Mouse (Mus musculus) heart, adult 2 months (tissue): ENCODE measurements at regions not wholly inside any gene's neighbourhood (a gene's known extent, or its start where the extent isn't known, plus 50 kb on each side); places are given as distances from the start of the nearest gene placed in this dataset.

Experiments used
- CTCF ChIP-seq: fragments of 200-600 bp; IDR thresholded peaks from 2 replicates; pipeline ENCODE4 v1.8.1; 2022; ENCODE audit warnings: antibody characterized with exemption, mild to moderate bottlenecking, moderate library complexity
- EP300 ChIP-seq: fragments of 200-500 bp; IDR thresholded peaks from 2 replicates; pipeline ENCODE4 v1.6.1; 2011; ENCODE audit warnings: low read depth, low read length, control low read depth; ENCODE audit not compliant: insufficient read depth
- POLR2A ChIP-seq: fragments of 200-500 bp; IDR thresholded peaks from 2 replicates; pipeline ENCODE4 v1.6.1; 2011; ENCODE audit warnings: mild to moderate bottlenecking, low read depth, low read length, control low read depth; ENCODE audit not compliant: insufficient read depth

DNA sequence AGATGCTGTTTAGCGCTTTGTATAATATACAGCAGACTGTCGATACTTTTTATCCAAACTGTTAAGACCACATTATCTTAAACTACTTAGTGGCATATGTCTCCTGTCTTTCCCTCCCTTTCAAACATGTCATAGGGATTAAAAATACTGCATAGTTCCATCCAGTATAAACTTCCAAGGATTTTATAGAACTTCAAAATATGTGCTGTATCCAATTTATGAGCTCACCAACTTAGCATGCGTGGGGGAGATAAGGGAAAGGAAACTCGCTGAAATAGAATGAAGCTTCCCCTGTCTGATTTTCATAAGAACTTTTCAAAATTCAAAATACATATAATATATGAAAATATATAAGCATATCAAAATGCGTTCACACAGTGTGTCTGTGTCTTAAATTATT, 147.2 kb downstream of the BC067074 start:
- no peak for TF ChIP-seq EP300
- TF ChIP-seq CTCF = no peak
- TF ChIP-seq POLR2A = no peak
